Mouse (Mus musculus) midbrain, embryonic 16.5 days (tissue): ENCODE data around the gene Serpinb1a. TPM values are rescaled to one million over a fixed set of nuclear protein-coding genes. Genes with fewer than 3 reads are reported as not detected.
"Not testable (repeated sequence)": the region's sequence is repeated elsewhere in the genome, so short reads cannot be mapped to it uniquely, and the experiment has no call there.

ENCODE experiments used
- ATAC-seq: fragments of 200-750 bp; cut with Nextera tagmentation; 2 replicates; pipeline ENCODE4 v1.8.0; 2017; ENCODE audit warnings: moderate TSS enrichment
- H3K27ac ChIP-seq: fragments of 300-500 bp; sonication (generic); 2 replicates; pipeline ENCODE4 v1.5.1; 2014; ENCODE audit warnings: mild to moderate bottlenecking, low read length, mixed read lengths
- H3K27me3 ChIP-seq: fragments of 300-500 bp; sonication (generic); 2 replicates; pipeline ENCODE4 v1.6.1; 2014; ENCODE audit warnings: low read depth, low read length, mixed read lengths; ENCODE audit not compliant: control insufficient read depth, insufficient read depth
- H3K36me3 ChIP-seq: fragments of 300-500 bp; sonication (generic); 2 replicates; pipeline ENCODE4 v1.6.1; 2014; ENCODE audit warnings: mild to moderate bottlenecking, low read length, moderate library complexity, mixed read lengths; ENCODE audit not compliant: control insufficient read depth, insufficient read depth
- H3K4me1 ChIP-seq: fragments of 300-500 bp; sonication (generic); 2 replicates; pipeline ENCODE4 v1.6.1; 2014; ENCODE audit warnings: mild to moderate bottlenecking, low read length, mixed read lengths; ENCODE audit not compliant: control insufficient read depth, insufficient read depth
- H3K4me2 ChIP-seq: fragments of 300-500 bp; sonication (generic); 2 replicates; pipeline ENCODE4 v1.6.1; 2014; ENCODE audit warnings: mild to moderate bottlenecking, low read length, mixed read lengths
- H3K4me3 ChIP-seq: fragments of 300-500 bp; sonication (generic); 2 replicates; pipeline ENCODE4 v1.5.1; 2014; ENCODE audit warnings: low read depth, mild to moderate bottlenecking, low read length, moderate library complexity, mixed read lengths
- H3K9ac ChIP-seq: fragments of 300-500 bp; sonication (generic); 2 replicates; pipeline ENCODE4 v1.6.1; 2014; ENCODE audit warnings: low read depth, low read length, mixed read lengths
- H3K9me3 ChIP-seq: fragments of 300-500 bp; sonication (generic); replicated peaks from 2 replicates; pipeline ENCODE4 v1.6.1; 2014; ENCODE audit warnings: mild to moderate bottlenecking, low read length, mixed read lengths; ENCODE audit not compliant: control insufficient read depth, poor library complexity, severe bottlenecking
- WGBS: fragments of 180-500 bp; shearing (Covaris S2); extraction: QIAGEN DNeasy Blood & Tissue Kit; methylation state at CpG from one replicate; pipeline ENCODE4 v1.1.7; 2014; 5-methylcytosine and 5-hydroxymethylcytosine counted together
- polyA plus RNA-seq: library from polyadenylated mRNA; unstranded; fragments of >200 nt; fragmentation: Nextera tagmentation; extraction: Ambion mirVana; gene quantifications from 2 replicates; pipeline ENCODE4 v1.2.1, GENCODE M21; 2015

The Serpinb1a gene
- polyA plus RNA-seq, result 1.7 and 2.3 TPM in 2 replicates

GRCm38 (mm10) chr13:32850668-32851404 lies at the start of gene Serpinb1a:
Gene Serpinb1a (minus strand): TSS chr13:32851185.
- H3K4me1 ChIP-seq, result no peaks in the 10 kb centered on the region
- H3K4me2 ChIP-seq, result no peak within 1 kb of the TSS
- ATAC-seq, result no peak
- H3K9me3 ChIP-seq, result no peaks in the 10 kb centered on the region
- H3K27ac ChIP-seq, result no peak within 1 kb of the TSS
- no peak within 1 kb of the TSS for H3K4me3 ChIP-seq
- no peaks in the 10 kb centered on the region for H3K36me3 ChIP-seq
- WGBS, result 71% methylated on average over 10 of the region's 10 CpGs
- no peak within 1 kb of the TSS for H3K9ac ChIP-seq
- peaks cover 3% of the 10 kb centered on the region for H3K27me3 ChIP-seq

- H3K9me3 ChIP-seq, result no peaks in the 10 kb centered on the region
- H3K4me2 ChIP-seq, result no peak overlapping the region
- H3K9ac ChIP-seq, result no peak overlapping the region
- H3K27me3 ChIP-seq, result no peaks in the 10 kb centered on the region
- H3K27ac ChIP-seq, result no peak overlapping the region
- WGBS, result 21% methylated on average over 2 of the region's 2 CpGs
- H3K4me3 ChIP-seq, result no peak overlapping the region
- H3K36me3 ChIP-seq, result no peaks in the 10 kb centered on the region
- 0 out of 2 replicates have a peak, but pooled peaks have one; percentile 46 for ATAC-seq
- peaks cover 2% of the 10 kb centered on the region; the same call in 1 of the 2 replicates for H3K4me1 ChIP-seq
These were observed 49.7 kb upstream of the Serpinb1a start for GRCm38 (mm10) chr13:32900639-32901038.

DNA sequence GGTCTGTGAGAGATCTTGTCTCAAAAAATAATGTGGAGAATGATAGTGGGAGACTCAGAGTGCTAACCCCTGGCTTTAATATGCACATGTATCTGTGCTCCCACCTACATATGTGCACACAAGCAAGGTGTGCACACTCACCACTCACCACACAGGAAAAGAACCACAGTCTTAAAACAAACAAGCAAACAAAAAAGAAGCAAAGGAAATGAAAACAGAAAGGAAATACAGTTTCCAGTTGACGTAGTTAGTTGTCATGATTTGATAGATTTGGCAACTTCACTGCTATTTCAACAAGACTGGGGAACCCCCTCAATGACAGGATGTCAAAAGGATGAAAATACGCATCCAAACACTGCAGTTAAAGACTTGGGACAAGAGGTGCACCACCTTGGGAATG lies 48.1 kb upstream of the Serpinb1a start:
- not testable (repeated sequence) for H3K4me3 ChIP-seq, H3K9me3 ChIP-seq, H3K9ac ChIP-seq, H3K4me2 ChIP-seq, H3K27me3 ChIP-seq, ATAC-seq, H3K4me1 ChIP-seq, H3K36me3 ChIP-seq, H3K27ac ChIP-seq
- WGBS, result 83% methylated on average over 2 of the region's 2 CpGs

GRCm38 (mm10) chr13:32898111-32898510 lies 47.1 kb upstream of the Serpinb1a start, which contains the start of gene Serpinb1c:
Gene Serpinb1c (minus strand): TSS chr13:32898211.
- Histone ChIP-seq H3K4me3 (no peak within 1 kb of the TSS), H3K4me2 (no peak within 1 kb of the TSS), H3K27me3 (no peaks in the 10 kb centered on the region), H3K9me3 (no peaks in the 10 kb centered on the region), H3K27ac (no peak within 1 kb of the TSS), H3K9ac (no peak within 1 kb of the TSS), H3K36me3 (no peaks in the 10 kb centered on the region), H3K4me1 (peaks cover 2% of the 10 kb centered on the region; the same call in 1 of the 2 replicates)
- ATAC-seq, result no peak
- 87% methylated on average over 2 of the region's 2 CpGs for WGBS

GRCm38 (mm10) chr13:32896931-32897330 lies 45.9 kb upstream of the Serpinb1a start:
- Histone ChIP-seq H3K27ac (no peak overlapping the region), H3K4me3 (no peak overlapping the region), H3K36me3 (no peaks in the 10 kb centered on the region), H3K4me2 (no peak overlapping the region), H3K9ac (no peak overlapping the region), H3K4me1 (no peaks in the 10 kb centered on the region), H3K27me3 (no peaks in the 10 kb centered on the region), H3K9me3 (no peaks in the 10 kb centered on the region)
- no peak for ATAC-seq
- 82% methylated on average over 4 of the region's 4 CpGs for WGBS

GRCm38 (mm10) chr13:32884755-32885154 lies 33.8 kb upstream of the Serpinb1a start:
- Histone ChIP-seq H3K36me3 (no peaks in the 10 kb centered on the region), H3K4me3 (no peak overlapping the region), H3K9ac (no peak overlapping the region), H3K4me1 (no peaks in the 10 kb centered on the region), H3K9me3 (no peaks in the 10 kb centered on the region), H3K4me2 (no peak overlapping the region), H3K27me3 (no peaks in the 10 kb centered on the region), H3K27ac (no peak overlapping the region)
- ATAC-seq, result no peak

DNA sequence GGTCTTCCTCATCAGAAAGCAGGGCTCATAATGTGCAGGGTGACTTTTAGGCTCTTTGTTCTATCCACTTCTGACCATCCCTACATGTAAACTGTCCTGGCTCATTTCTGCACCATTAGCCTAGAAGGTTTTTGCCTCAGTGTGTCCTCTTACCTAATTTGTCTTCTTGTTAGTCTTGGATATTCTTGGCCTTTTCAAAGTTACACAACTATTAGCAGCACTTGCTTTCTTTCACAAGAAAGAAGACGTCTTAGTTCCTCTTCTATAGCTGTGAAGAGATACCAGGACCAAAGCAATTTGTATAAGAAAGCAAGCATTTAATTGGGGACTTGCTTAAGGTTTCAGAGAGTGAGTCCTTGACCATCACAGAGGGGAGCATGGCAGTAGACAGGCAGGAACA lies 22.9 kb upstream of the Serpinb1a start:
- WGBS, result 66% methylated on average over 1 of the region's 1 CpGs
- no peak overlapping the region for H3K4me2 ChIP-seq
- no peak overlapping the region for H3K9ac ChIP-seq
- no peak overlapping the region for H3K4me3 ChIP-seq
- no peaks in the 10 kb centered on the region for H3K4me1 ChIP-seq
- no peaks in the 10 kb centered on the region for H3K9me3 ChIP-seq
- H3K36me3 ChIP-seq, result no peaks in the 10 kb centered on the region
- no peak for ATAC-seq
- H3K27ac ChIP-seq, result no peak overlapping the region
- H3K27me3 ChIP-seq, result no peaks in the 10 kb centered on the region

DNA sequence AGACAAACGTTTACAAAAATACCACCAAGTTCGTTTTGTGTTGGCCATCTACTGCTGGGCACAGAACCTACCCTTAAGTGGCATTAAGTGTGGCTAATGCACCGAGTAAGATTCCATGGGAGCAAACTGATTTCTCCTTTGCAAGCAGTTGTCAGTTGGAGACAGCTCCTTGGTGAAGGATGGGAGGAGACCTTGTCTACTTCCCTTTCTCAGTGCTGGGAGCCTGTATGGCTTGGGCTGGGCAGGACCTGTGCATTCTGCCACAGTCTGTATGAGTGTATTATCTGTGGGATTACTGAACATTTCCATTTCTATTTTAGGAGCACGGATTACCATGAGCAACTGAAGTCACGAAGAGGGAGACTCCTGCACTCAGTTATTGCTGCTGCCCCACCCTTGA lies 17.9 kb upstream of the Serpinb1a start:
- Histone ChIP-seq H3K27ac (no peak overlapping the region), H3K9ac (no peak overlapping the region), H3K4me1 (no peaks in the 10 kb centered on the region), H3K27me3 (no peaks in the 10 kb centered on the region), H3K4me3 (no peak overlapping the region), H3K4me2 (no peak overlapping the region), H3K36me3 (no peaks in the 10 kb centered on the region), H3K9me3 (no peaks in the 10 kb centered on the region)
- ATAC-seq, result no peak
- WGBS, result 63% methylated on average over 5 of the region's 5 CpGs

- not testable (repeated sequence) for H3K4me3 ChIP-seq, H3K9ac ChIP-seq, H3K4me2 ChIP-seq, H3K4me1 ChIP-seq, ATAC-seq, H3K27ac ChIP-seq, H3K27me3 ChIP-seq, H3K9me3 ChIP-seq, H3K36me3 ChIP-seq
- WGBS, result 89% methylated on average over 4 of the region's 4 CpGs
These were observed 17.2 kb upstream of the Serpinb1a start for GRCm38 (mm10) chr13:32868233-32868632.
